Mouse (Mus musculus): Measurements from ENCODE around the gene Nudt5. TPM values are rescaled to one million over a fixed set of nuclear protein-coding genes. Genes with fewer than 3 reads are reported as not detected.

The Nudt5 gene
- total RNA-seq, 2 experiments from 2014 or later, result 25.1 to 29.2 TPM

DNA sequence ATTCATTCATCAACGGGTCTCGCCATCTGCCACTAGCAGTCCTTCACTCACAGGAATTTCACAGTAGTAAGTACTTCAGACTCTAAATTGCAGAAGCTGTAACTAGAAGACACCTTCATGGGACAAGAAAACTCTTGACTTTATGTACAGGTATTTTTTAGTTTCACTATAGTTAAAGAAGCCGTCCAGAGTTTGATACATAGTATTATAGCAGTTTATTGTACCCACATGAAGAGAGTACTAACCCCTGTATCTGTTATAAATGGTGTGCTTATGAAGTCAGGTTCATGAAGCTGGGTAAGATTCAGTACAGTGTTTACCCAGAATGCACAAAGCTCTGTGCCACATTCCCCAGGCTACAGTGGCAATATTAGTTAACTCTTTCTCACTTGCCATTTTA lies 18.0 kb downstream of the Nudt5 start, which contains the start of gene Gm13199:
Gm13199 (minus strand) TSS at position 101 of the 400 bp plus-strand sequence.
- ATAC-seq (ENCODE audit: poor library complexity, severe bottlenecking), result no peak

DNA sequence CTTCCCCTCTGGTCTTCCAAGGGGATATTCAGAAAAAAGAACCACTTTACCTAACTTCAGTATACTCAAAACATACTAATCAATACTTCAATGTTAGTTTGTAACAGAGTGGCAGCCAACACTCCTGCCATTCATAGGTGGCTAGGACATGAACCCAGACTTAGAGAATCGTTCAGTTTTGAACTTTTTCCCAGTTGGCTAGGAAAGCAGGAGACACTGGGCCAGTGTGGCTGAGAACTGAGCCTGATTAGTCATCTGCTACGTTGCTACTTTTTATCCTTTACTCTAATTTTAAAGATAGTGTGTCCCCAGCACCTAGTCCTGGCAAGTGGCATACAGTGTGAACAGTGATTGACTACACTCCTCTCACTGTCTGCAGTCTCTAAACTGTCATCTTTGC lies 22.9 kb downstream of the Nudt5 start:
- no peak for ATAC-seq (ENCODE audit: poor library complexity, severe bottlenecking)

DNA sequence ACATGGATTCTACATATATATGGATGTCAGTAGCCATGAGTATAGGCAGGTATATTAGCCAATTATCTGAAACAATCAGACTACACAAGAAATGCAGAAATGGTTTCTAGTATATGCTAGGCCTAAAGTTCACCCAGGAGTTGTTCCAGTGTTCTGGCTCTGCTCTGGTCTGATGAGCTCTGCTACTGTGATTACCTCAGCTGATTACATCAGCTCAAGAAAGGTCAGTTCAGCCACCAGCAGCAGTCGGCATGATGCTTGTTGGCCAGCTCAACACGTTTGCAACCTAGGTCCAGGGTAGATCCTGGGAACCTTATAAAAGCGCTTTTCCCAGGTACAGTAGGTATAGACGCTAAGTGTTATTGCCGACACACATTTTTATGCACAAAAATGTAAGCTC lies 24.9 kb downstream of the Nudt5 start:
- ATAC-seq (ENCODE audit: poor library complexity, severe bottlenecking), result no peak

DNA sequence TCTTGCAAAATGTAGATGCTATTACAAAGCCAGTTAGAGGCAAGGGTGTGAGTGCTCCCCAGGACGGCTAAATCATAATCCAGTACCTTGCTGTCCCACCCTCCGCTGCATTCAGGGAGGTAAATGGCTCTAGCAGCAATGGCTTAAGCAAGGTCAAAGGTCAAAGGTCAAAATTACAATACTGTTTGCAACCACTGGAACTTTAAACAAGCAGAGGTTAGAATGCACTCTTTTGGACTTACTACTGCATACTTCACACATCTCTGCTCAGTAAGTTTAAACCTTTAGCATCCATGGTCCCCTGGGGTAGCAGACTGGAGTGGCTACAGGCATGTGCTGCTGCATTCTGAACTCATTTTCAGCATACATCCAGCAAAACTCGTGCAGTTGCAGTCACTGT lies 32.6 kb downstream of the Nudt5 start:
- ATAC-seq (ENCODE audit: poor library complexity, severe bottlenecking), result no peak

DNA sequence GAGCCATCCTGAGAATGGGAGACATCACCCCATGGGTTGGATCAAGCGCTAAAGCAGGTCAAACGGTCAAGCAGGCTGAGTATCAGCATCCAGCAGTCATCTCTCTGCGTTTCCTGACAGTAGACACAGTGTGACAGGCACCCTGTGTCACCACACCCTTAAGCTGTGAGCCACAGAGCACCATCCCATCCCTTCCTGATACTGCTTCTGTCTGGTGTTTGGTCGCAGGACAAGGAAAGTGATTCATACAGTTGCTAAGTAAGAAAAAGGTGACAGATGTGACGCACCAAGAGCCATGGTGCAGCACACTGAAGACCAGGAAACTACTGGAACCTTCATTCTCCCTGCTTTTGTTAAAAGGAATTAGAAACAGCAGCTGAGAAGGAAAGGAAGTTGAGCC lies 44.0 kb downstream of the Nudt5 start:
- ATAC-seq (ENCODE audit: poor library complexity, severe bottlenecking), result no peak

DNA sequence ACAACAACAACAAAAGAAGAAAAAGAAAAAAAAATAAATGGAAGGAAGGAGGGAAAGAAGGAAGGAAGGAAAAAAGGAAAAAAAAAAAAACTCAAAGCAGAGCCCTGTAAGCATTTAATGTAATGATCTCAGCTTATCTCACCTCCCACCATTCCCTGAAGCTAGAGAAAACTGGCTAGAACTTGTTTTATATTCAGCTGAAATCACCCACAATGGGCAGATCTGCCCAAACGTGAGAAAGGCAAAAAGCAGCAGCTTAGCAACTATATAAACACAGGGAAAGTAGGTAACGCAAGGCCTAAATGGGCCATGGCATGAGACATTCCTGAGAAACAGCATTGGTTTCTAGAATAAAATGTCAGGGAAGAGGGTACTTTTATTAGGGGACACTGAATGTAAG lies 44.6 kb downstream of the Nudt5 start:
- ATAC-seq (ENCODE audit: poor library complexity, severe bottlenecking), result no peak

DNA sequence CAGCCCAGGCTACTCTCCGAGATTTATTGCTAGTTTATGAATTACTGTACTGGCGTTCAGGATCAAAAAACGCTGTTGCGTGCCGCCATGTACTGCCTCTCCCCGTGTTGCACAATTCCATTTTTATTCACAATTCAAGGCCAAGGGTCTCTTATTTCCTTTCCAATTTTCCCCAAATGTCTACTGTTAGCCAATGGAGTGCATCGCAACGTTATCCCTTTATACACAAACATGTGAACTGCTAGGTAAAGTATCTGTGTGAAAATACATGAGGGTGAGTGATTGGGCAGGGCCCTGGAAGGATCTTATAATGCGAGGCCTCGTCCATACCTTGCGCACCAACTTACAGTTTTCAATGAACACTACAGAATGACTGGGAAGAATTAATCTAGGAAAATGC lies 49.5 kb downstream of the Nudt5 start:
- no peak for ATAC-seq (ENCODE audit: poor library complexity, severe bottlenecking)

DNA sequence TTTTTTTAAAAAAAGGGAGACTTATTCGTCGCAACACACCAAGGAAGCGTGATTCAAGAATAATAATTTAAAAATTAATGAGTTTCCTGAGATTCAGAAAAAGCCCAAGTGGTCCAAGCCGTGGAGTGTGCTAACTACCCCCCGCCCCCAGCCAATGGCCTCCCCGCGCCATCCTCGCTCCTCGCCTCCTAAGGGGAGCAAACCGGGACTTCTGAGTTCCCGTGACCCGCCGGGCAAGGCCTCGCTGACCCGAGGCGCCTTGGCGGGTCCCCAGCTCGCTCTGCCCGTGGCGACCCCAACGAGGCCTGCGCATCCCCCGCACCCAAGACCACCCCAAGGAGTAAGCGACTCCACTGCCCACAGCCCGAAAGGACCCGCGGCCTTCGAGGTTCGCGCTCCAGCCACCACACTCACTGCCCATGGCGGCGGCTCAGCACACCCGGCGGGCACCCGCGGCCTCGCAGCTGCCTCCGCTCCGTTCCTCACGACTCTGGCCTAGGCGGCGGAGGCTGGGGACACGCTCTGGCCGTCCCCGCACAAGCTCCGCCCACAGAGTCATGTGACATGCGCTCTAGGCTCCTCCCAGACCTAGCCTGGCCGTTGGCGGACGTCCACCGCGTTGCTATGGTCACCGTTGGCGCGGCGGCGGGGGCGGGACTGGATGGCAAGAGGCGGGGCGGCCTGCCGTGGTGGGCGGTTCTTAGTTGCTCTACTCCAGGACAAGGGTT lies 50.2 kb downstream of the Nudt5 start, which contains the start of gene Sec61a2:
Sec61a2 (minus strand) TSS at position 590 of the 728 bp plus-strand sequence.
- peak; percentile 99 for ATAC-seq (ENCODE audit: poor library complexity, severe bottlenecking)

DNA sequence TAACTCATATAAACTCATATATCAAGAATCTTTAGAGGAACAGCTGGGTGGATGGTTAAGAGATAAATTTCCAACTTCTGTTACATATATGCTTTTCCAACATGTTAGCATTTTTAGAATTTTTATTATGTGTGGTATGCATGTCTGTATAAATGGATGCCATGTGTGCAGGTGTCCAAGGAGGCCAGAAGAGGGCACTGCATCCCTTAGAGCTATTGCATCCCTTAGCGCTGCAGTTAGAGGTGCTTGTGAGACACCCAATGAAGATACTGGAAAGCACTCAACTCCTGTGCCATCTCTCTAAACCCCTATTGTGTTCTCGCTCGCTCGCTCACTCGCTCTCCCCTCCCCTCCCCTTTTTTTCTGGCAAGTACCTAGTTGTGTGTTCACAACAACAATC lies 55.3 kb downstream of the Nudt5 start:
- peak; percentile 38; the same call in 1 of the 2 replicates for ATAC-seq (ENCODE audit: poor library complexity, severe bottlenecking)

DNA sequence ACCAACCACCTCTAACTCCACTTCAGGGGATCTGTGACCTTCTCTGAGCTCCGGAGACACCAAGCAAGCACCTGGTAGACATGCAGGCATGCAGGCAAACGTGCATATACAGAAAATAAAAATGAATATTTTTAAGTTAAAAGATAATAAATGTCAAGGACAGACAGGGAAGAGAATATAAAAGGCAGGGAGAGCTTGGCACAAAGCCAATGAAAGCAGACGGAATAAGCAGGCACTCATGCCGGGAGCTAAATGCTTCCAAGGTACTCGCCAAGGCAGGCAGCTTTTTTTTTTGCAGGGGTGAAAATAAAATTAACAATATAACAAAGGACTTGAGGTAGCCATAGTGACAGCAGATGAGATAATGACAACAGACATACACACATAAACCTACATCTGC lies 61.3 kb downstream of the Nudt5 start:
- no peak for ATAC-seq (ENCODE audit: poor library complexity, severe bottlenecking)

DNA sequence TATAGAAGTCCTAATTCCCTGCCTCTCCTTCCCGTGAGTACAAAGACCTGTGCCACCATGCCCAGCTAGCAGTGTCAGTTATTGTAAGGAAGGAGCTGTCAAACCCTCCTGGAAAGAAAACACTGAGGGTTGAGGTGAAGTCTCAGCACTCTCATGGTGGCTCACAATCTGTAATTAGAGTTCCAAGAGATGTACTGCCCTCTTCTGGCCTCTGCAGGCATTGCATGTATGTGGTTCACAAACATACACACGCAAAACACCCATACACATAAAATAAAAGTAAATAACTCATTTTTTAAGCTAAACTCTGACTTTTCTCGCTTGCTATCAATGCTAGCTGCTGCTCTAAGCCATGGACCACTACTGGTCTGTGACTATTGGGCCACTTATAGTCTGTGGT lies 61.8 kb downstream of the Nudt5 start:
- ATAC-seq (ENCODE audit: poor library complexity, severe bottlenecking), result peak; percentile 90

DNA sequence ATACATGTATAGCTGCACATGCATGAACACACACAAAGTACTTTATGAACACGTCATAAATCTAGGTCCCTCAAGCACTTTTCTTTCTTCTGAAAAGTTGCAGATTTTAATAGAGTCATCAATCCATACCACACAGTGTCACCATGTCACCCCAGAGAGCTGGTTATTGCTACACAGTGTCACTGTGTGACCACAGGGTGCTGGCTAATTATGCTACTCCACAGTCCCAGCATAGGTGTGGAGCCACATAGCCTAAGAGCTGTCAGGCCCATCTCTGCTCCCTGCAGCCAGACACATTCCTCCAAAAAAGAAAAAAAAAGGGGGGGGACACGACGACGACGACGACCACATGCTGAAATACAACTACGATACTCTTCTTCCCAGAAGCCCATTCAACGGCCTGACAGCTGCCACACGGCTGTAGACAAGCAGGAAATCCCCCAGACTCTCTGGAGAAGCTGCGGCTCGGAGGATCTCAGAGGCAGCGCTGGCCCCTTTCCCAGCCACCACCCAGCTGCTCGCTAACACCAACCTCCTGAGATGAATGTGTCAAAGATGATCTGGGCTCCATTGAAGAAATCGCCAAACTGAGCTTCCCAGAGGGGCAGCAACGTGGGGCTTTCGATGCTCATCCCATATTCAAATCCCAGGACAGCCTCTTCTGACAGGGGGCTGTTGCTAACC lies 66.6 kb downstream of the Nudt5 start:
- no peak for ATAC-seq (ENCODE audit: poor library complexity, severe bottlenecking)

Other genes starting within 250 kb of the Nudt5 start
- gene Camk1d, start 130.5 kb upstream of the Nudt5 start, total RNA-seq (2015), result 56.3 and 62.1 TPM in 2 replicates
- gene Camk1d, start 130.5 kb upstream of the Nudt5 start, total RNA-seq (2017), result 31.3 and 45.6 TPM in 2 replicates
- gene Cdc123, start 145 bp downstream of the Nudt5 start, total RNA-seq (2015), result 91.2 and 110 TPM in 2 replicates
- 80.7 and 85.0 TPM in 2 replicates for gene Cdc123, start 145 bp downstream of the Nudt5 start, total RNA-seq (2017)
- 0.51 TPM in 1 of 2 replicates, not detected in the other for gene Gm13199, start 17.9 kb downstream of the Nudt5 start, total RNA-seq (2015)
- not detected in 2 replicates for gene Gm13199, start 17.9 kb downstream of the Nudt5 start, total RNA-seq (2017)
- gene Sec61a2, start 50.4 kb downstream of the Nudt5 start, total RNA-seq (2015), result 11.6 and 12.5 TPM in 2 replicates
- 4.0 and 5.7 TPM in 2 replicates for gene Sec61a2, start 50.4 kb downstream of the Nudt5 start, total RNA-seq (2017)
- 2.0 TPM in 1 of 2 replicates, not detected in the other for gene Dhtkd1, start 97.8 kb downstream of the Nudt5 start, total RNA-seq (2015)
- gene Dhtkd1, start 97.8 kb downstream of the Nudt5 start, total RNA-seq (2017), result 0.24 TPM in 1 of 2 replicates, not detected in the other
- 28.9 and 29.6 TPM in 2 replicates for gene Upf2, start 106.5 kb downstream of the Nudt5 start, total RNA-seq (2015)
- gene Upf2, start 106.5 kb downstream of the Nudt5 start, total RNA-seq (2017), result 27.6 and 32.9 TPM in 2 replicates